Mouse (Mus musculus): Measurements from ENCODE around the gene Dennd2d.

- TF ChIP-seq POLR2A (IDR thresholded peaks at IDR 0.05; ENCODE audit: insufficient read depth, low read depth, low read length) (no peak), CTCF (IDR thresholded peaks at IDR 0.05; ENCODE audit: insufficient read depth, low read depth, low read length) (no peak)
Observed at GRCm38 (mm10) chr3:106544721-106545316, 62.6 kb downstream of the Dennd2d start.
